Mouse (Mus musculus) retina, adult 2 months (tissue): Measurements from ENCODE around the gene Pkhd1.
"Not testable (repeated sequence)": the region's sequence is repeated elsewhere in the genome, so short reads cannot be mapped to it uniquely, and the experiment has no call there.

Experiments
- DNase-seq: peaks from one replicate; pipeline ENCODE4 v3.0.0-alpha.2; 2012; ENCODE audit warnings: low read depth, low spot score

Gene Pkhd1

DNA sequence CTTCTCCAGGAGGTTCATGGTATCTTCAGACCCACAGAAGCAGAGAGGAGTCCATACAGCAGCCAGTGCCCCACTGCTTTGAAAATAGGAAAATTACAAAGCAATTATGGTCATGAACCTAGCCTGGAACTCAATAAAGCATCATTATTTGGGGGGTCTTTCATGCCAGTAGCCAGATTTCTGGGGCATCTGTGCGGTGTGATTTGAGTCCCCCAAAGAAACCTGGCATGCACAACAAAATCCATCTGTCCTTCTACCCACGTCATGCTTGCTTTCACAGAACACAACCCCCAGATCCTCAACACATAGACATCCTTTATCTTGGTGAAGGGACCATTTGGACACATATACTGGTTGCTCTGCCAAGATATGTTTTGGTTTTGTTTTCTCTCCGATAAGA is 316.2 kb downstream of the Pkhd1 start:
- DNase-seq, result no peak

DNA sequence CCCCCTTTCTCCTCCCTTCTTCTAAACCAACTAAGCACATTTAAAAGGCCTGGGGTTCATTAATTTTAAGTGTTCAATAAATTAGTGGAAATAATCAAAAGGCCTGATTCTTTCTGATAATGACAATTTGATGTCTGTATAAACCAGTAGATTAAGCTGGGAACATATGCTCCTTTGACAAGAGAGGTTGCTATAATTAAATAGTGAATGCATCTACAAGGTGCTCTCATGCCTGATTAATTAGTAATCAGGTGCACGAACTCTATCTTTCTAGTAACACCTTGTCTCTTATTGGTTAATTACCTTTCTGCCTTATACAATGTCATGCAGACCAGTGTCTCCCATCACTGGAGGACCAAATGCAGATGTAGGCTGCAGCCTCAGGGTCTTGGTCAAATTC is 329.2 kb downstream of the Pkhd1 start:
- DNase-seq, result no peak

DNA sequence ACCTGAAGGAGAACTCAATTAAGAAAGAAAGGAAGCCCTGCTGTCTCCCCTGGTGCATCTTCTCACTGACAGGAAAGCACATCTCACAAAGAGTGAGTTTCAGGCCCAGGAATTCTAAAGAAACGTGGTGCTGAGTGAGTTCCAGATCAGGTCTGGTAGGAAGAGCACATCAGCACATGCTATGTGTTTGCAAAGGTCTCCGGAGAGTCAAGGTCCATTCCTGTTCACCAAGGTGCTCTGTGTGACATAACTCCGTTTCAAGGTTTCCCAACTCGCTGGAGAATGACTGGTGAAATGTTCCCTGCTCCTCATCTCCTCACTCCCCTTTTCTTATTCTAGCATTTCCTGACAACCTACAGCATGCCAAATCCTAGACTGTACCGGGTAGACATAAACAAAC is 357.5 kb downstream of the Pkhd1 start:
- DNase-seq, result no peak

DNA sequence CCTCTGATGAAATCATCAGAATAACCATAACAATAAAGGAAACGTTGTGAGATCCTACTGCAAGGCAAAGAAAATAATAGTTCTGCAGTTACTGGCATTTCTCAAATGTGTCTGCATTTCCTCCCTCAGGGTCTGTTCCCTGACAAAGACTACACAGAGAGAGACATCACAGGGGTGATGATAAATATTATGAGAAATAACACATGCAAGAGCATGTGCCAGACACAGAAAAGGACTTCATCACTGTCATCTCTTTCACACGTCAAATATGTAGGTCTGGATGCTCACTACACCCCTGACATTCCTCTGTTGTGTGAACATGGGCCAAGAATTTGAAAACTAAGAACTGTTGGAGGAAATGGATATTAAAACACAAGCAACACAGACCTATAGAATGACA is 369.7 kb downstream of the Pkhd1 start:
- DNase-seq, result no peak

DNA sequence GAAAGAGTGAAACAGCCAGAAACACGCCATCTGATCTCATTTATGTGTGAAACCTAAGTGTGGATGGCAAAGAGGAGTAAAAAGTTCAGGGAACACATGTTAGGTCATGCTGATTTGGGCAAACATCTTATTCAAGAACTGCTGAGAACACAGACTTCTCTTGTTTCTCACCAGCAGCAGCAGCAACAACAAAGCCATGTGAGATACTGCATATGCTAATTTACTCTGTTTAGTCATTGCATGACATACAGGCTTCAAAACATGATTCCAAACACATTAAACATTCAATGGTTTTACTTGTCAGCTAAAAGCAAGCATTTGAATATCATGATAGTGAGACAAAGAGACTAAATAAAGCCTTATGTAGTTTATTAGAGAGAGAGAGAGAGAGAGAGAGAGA is 401.2 kb downstream of the Pkhd1 start:
- DNase-seq, result no peak

DNA sequence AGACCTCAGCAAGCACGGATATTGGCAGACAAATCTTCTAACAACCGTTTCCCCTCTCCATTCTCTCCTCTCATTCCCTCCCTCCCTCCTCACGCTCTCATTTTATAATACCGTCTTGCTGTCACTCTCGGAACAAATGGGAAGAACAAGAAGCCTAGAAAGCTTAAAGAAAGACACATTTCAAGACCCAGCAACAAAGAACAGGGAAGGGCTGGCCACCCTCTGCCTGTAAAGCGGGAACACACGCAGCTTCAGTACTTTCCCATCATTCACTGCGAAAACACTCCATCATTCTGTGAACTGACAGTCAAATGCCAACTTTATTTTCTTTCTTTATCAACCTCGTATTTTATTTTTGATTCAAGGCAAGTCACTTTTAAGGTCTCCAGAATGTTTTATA is 427.4 kb downstream of the Pkhd1 start:
- no peak for DNase-seq

DNA sequence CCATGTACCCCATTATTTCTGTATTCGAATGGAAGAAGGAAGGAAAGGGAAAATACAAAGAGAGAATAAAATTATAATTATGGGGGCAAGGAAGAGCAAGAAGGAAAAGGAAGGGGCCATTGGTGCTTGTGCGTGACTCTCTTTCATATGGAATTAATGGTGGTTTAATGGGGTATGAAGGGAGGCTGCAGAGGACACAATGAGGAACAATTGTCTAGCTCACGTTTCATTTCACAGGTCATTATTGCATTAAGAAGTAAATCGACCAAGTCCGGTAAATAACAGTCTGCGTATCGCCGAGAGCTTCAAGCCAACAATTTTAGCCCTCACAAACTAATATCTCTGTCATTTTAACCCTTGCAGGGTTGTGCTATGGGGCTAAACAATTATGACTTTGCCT is 437.7 kb downstream of the Pkhd1 start:
- DNase-seq, result no peak

DNA sequence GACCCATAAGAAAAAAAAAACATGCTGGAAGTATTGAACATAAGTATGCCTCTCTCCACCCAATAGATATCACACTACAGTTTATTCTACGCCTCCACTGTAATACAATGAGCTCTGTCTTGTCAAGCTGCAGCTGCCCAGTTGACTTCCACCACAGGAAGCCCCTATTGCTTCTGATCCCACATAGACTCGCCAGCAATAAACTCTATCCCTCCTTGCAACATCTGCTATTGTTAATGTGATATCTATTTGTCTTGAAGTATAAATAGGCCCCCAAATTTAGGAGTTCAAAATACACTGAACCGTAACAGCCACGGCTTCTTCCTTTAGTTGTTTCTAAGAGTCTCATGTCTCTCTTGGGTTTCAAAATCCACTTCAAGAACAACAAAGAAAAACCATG is 446.7 kb downstream of the Pkhd1 start:
- no peak for DNase-seq

DNA sequence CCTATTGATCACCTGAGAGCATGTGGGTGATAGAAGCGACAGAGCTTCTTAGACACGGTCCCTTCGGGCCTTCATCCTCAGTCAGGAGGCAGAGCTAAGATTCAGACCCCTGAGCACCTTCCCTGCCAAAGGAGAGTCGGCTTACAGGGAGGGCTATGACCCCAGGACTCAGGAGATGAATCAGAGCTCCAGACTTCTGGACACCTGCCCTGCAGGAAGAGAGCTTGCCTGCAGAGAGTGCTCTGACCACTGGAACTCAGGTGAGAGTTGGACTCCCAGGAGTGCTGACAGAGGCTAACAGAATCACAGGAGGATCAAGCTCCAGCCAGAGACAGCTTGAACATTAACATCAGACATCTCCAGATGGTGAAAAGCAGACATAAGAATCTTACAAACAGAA is 467.2 kb downstream of the Pkhd1 start:
- DNase-seq, result not testable (repeated sequence)

DNA sequence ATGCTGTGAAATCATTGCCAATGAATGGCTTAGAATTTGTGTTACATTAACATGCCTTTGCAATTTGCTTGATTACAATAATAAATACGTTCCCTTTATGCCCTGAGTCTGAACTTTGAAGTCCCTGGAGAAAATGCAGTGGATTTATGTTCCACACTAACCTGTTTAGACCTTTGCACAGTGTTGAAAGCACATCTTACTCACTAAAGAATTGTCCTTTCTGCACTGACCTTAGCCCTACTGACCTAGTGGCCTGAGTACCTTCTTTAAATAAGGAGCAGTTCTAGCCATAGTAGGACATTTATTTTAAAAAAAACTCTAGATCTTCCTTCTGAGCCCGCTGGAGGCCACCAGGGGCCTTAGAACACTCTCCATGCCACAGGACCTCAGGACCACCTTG is 467.8 kb downstream of the Pkhd1 start:
- DNase-seq, result no peak

DNA sequence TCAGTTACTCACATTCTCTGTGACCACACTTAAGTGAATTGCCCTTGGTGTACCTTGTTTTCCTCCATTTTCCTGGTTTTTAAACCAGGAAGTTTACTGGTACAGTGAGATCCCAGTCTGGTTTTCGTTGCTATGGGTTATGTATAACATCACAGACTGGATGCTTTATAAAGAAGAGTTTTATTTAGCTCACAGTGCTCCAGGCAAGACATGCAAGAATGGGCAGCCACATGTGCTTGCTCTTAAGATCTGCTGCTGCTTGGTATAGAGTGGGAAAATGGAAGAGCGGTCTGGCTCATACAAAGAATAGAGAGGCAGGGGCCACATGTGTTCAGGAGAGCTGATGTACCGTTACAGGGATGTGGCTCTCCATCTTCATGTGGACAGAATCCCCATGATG is 481.7 kb downstream of the Pkhd1 start:
- no peak for DNase-seq

DNA sequence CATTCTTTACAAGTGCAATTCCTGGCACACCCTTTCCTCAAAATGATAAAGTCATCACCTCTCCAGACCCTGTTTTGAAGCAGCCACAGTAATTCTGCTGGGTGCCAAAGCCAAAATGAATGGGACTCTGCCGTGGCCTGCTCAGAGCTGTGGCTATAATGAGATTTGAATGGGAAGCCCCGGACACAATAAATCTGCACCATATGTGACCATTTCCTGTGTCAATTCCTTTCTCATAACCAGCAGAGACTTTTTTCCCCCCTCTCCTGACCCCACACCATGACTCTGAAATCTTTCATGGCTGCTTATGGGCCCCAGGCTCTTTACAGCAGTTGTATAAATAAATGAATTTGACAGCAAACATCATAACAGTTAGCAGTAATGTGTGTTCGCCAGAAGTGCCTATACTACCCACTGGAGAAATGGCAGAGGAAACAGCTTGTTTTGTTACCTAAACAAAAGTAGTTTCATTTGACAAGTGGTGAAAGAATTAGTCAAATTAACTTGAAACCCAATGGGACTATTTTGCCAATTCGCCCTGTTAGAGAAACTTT is 482.7 kb downstream of the Pkhd1 start:
- no peak for DNase-seq

DNA sequence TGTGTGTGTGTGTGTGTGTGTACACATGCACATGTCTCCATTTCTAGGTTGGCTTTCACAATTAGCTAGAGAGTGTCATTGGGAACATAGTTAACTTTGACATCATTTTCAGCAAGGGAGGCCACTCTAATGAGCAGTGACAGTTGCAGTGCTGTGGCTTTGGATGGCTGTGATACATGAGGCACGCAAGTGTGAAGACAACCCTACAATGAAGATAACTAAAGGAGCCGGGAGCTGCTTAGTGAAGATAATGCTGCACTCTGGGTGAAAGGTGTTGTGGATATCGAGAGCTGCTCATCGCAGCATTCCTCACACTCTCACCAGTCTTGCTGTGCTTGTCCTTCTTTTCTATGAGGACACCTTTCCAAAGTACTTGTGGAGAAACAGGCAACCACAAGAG is 484.2 kb downstream of the Pkhd1 start:
- DNase-seq, result no peak

DNA sequence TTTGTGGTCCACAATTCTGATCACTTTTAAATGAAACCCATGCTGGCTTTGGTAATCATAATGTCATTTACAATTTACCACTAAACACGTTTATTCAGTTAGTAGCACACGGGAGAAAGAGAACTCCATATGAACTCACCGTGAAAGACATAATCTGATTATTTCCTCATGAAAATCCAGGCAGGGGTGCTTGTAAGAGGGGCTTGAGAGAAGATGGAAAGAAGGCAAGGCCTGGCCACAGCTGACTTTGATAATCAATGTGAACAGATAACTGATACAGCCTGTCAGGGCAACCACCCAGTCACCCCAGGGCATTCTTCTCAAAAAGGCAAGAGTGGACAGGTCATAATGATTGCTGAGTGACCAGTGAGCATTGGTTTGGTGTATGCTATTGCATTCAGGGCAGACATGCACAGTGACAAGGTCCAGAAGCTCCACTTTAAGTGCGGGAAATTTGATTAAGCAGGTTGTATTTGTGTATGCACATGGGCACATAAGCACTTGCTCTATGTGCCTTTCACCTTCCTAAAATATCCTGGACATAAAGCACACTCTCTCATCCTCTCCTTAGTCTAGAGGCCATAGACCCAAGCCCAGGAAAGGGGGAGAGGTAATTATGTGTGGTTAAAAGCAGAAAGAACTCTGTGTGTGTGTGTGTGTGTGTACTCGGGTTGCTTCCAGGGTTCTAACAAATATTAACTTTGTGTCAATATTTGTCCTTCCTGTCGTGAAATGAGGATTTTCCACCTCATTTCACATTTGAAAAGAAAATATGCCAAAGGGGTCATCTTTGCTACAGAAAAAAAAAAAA is 485.9 kb downstream of the Pkhd1 start:
- DNase-seq, result no peak

DNA sequence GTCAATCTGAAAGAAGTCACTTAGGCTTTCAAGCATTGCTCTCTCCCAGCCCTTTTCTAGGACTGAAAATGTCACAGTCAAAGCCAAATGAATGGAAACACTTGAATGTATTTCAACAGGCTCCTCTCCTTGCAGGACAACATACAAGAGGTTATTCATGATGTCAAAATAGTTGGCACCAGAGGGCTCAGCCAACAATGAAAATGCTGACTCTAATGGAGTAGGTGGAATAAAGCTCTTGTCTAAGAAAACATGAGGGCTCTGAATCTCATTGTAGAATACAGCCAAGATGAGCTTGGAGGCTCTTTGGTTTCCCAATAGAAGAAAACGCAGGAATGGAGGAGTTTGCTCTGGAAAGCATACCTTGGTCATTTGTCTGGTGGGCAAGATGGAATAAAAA is 500.5 kb downstream of the Pkhd1 start:
- no peak for DNase-seq

DNA sequence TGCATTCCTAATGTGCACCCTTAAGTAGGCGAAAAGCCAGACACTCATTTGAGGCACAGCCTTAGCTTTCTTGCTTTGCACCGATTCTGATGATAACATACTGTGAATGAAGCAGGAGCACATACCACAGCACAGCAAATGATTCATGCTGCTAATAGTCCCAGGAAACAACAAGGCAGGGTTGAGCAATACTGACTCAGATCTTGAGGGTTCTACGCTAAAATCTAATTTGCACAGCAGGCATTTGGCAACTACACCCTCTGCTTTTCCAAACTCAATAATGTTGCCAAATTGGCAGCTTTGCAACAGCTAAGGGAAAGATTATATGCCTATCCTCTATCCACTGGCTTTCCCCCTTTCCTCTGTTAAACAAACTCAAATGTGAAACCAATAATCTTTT is 548.1 kb downstream of the Pkhd1 start:
- DNase-seq, result no peak

DNA sequence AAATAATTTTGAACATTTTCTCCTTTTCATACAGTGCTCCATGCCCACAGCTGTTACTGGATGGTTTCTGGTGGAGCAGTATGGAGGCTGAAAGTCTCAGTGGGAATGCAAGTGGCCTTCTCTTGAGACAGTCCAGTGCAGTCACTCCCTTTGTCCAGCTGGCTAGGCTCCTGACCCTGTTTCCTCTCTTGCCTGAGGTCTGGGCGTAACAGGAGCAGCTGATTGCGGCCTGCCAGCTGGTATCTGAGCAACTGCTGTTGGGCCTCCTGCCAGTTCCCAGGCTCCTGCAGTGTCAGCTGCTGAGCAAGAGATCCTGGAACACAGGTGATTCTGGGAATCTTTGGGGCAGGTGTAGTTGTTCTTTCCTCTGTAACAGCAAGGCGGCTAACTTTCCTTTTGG is 559.6 kb downstream of the Pkhd1 start:
- no peak for DNase-seq

DNA sequence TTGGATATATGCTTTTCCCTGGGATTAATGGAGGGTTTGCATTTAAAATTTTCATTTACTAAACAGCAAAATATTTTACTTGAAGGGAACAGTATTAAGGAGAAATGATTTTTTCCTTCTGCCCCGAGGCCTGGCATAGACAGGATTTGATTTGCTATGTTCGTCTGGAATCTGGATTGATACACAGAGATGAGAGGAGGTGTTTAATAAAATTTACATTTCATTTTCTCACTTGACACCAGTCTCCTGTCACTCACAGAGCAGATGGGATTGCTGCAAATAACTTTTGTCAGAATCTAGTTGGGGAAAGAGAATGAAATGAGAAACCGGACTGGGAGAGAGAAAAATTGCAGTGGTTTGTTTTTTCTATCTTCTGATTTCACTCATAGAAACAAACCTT is 578.5 kb downstream of the Pkhd1 start:
- no peak for DNase-seq

DNA sequence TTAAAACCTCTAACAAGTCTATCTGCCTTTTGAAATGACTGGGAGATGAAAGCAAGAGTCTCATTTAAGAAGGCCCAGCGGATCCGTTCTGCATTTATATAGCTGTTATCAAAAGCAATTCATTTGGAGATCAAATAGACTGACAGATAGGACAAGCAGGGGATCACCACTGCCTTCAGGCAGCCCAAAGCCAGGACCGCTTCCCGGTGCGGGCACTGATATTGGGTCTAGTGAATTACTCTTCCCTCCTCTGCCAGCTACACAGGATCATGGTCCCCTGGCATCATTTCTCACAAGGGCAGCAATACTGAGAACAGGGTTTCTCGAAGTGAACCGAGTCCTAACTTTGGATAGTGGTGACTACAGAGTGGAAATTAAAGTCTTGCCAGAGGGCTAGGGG is 582.6 kb downstream of the Pkhd1 start:
- no peak for DNase-seq

DNA sequence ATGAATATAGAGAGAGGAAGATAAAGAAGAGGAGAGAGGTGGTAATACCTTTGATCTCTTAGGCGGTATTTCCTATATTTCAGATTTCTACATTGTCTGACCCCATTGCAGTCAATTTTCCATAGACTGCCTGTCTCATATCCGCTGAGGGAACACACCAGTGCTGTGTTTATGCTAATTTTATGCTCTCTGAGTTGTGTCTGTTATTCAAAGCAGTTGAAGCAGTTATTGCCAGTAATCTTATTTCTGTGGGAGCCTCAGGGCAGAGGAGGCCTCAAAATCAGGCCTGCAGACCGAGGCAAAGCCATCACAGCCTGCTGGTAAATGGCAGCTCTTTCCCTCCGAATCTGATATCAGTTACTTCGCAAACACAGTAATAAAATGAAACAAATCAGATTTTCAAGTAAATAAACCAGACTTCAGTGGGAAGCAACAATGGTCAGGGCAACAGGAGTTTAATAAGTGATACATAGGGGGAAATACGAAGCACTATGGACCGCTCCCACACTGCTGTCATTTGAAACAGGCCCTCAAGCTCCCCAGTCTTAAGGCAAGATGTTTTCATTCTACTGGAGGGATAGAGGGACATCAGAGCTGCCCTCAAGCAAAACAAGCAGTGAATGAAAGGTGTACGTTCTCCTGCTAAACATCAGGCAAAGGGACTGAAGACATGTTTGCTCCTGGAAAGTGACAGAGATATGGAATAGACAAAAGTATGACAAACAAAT is 599.5 kb downstream of the Pkhd1 start:
- no peak for DNase-seq

DNA sequence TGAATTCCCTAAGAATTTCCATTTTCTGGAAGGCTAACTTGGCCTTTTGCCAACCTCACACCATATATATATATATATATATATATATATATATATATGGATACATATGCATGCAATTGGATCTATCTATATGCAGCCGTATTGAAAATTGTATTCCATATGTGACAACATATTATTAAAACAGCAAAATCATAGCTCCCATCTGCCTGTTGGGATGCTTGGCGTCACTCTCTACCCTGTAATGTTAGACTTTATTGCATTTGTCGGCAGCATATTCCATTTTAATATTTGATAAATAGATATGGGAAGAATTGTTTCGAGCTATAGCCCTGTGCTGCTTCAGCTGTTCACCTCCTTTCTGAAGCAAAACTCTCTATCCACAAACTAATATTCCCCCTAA is 600.2 kb downstream of the Pkhd1 start:
- DNase-seq, result no peak
